Mouse (Mus musculus) midbrain, embryonic 13.5 days (tissue): ENCODE measurements around the gene Arhgap44. TPM values are rescaled to one million over a fixed set of nuclear protein-coding genes. Genes with fewer than 3 reads are reported as not detected.

Source experiments
- ATAC-seq: fragments of 200-750 bp; cut with Nextera tagmentation; 2 replicates; pipeline ENCODE4 v1.8.0; 2017; ENCODE audit warnings: mild to moderate bottlenecking, moderate TSS enrichment, moderate library complexity
- H3K27ac ChIP-seq: fragments of 300-500 bp; sonication (generic); 2 replicates; pipeline ENCODE4 v1.5.1; 2015; ENCODE audit warnings: inconsistent platforms, mild to moderate bottlenecking, moderate library complexity
- H3K27me3 ChIP-seq: fragments of 300-500 bp; sonication (generic); 2 replicates; pipeline ENCODE4 v1.6.1; 2015; ENCODE audit warnings: mild to moderate bottlenecking, inconsistent platforms
- H3K36me3 ChIP-seq: fragments of 300-500 bp; sonication (generic); 2 replicates; pipeline ENCODE4 v1.6.1; 2015; ENCODE audit warnings: mild to moderate bottlenecking, inconsistent platforms
- H3K4me1 ChIP-seq: fragments of 300-500 bp; sonication (generic); replicated peaks from 2 replicates; pipeline ENCODE4 v1.6.1; 2015; ENCODE audit warnings: inconsistent platforms
- H3K4me2 ChIP-seq: fragments of 300-500 bp; sonication (generic); replicated peaks from 2 replicates; pipeline ENCODE4 v1.6.1; 2015; ENCODE audit warnings: moderate library complexity, mild to moderate bottlenecking, inconsistent platforms
- H3K4me3 ChIP-seq: fragments of 300-500 bp; sonication (generic); replicated peaks from 2 replicates; pipeline ENCODE4 v1.5.1; 2015; ENCODE audit warnings: mild to moderate bottlenecking, inconsistent platforms
- H3K9ac ChIP-seq: fragments of 300-500 bp; sonication (generic); replicated peaks from 2 replicates; pipeline ENCODE4 v1.6.1; 2015; ENCODE audit warnings: mild to moderate bottlenecking, inconsistent platforms
- H3K9me3 ChIP-seq: fragments of 300-500 bp; sonication (generic); 2 replicates; pipeline ENCODE4 v1.6.1; 2016; ENCODE audit warnings: mild to moderate bottlenecking, inconsistent platforms
- WGBS: fragments of 180-500 bp; shearing (Covaris S2); methylation state at CpG from one replicate; pipeline ENCODE4 v1.1.7; 2015; 5-methylcytosine and 5-hydroxymethylcytosine counted together
- polyA plus RNA-seq: library from polyadenylated mRNA; unstranded; fragments of >200 nt; fragmentation: Nextera tagmentation; extraction: Ambion mirVana; gene quantifications from 2 replicates; pipeline ENCODE4 v1.2.1, GENCODE M21; 2015

Arhgap44 gene
- polyA plus RNA-seq, 1 experiment from 2014 or later: 9.3 TPM

DNA sequence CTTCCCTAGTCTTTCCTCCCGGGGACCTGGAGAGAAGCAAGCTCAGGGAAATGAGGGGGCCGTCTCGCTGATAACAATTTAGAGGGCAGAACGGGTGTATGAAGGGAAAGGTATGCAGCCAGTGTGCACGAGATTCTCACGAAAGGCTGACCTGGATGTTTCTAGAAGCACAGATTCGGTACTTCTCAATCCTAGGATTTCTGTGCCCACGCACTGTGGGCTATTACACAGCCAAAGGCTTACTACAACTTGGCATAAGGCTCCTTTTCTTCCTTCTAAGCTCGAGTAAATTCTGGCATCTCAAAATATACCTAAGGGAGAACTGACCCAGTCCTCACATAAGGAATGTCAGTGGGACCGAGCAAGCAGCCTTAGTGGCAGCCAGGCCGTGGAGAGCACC, 61.6 kb downstream of the Arhgap44 start:
- Histone ChIP-seq H3K27ac (no peak overlapping the region), H3K4me1 (no peaks in the 10 kb centered on the region), H3K4me2 (no peak overlapping the region), H3K4me3 (no peak overlapping the region), H3K36me3 (no peaks in the 10 kb centered on the region), H3K27me3 (no peaks in the 10 kb centered on the region), H3K9ac (no peak overlapping the region), H3K9me3 (no peaks in the 10 kb centered on the region)
- ATAC-seq: no peak
- 85% methylated on average over 11 of the region's 11 CpGs for WGBS

GRCm38 (mm10) chr11:65100031-65100430, 62.7 kb downstream of the Arhgap44 start:
- no peaks in the 10 kb centered on the region for H3K27me3 ChIP-seq
- H3K36me3 ChIP-seq: no peaks in the 10 kb centered on the region
- H3K9ac ChIP-seq: no peak overlapping the region
- WGBS: 94% methylated on average over 8 of the region's 8 CpGs
- H3K27ac ChIP-seq: no peak overlapping the region
- no peaks in the 10 kb centered on the region for H3K4me1 ChIP-seq
- no peak overlapping the region for H3K4me2 ChIP-seq
- no peaks in the 10 kb centered on the region for H3K9me3 ChIP-seq
- ATAC-seq: no peak
- H3K4me3 ChIP-seq: no peak overlapping the region

GRCm38 (mm10) chr11:65097526-65098070, 65.2 kb downstream of the Arhgap44 start:
- Histone ChIP-seq H3K36me3 (no peaks in the 10 kb centered on the region), H3K27me3 (no peaks in the 10 kb centered on the region), H3K9ac (no peak overlapping the region), H3K27ac (no peak overlapping the region), H3K4me3 (no peak overlapping the region), H3K9me3 (no peaks in the 10 kb centered on the region), H3K4me2 (no peak overlapping the region), H3K4me1 (no peaks in the 10 kb centered on the region)
- no peak for ATAC-seq
- WGBS: 80% methylated on average over 4 of the region's 4 CpGs

GRCm38 (mm10) chr11:65096866-65097265, 65.9 kb downstream of the Arhgap44 start:
- Histone ChIP-seq H3K27me3 (no peaks in the 10 kb centered on the region), H3K4me2 (no peak overlapping the region), H3K9ac (no peak overlapping the region), H3K9me3 (no peaks in the 10 kb centered on the region), H3K4me1 (no peaks in the 10 kb centered on the region), H3K36me3 (no peaks in the 10 kb centered on the region), H3K4me3 (no peak overlapping the region), H3K27ac (no peak overlapping the region)
- no peak for ATAC-seq
- 91% methylated on average over 5 of the region's 5 CpGs for WGBS

DNA sequence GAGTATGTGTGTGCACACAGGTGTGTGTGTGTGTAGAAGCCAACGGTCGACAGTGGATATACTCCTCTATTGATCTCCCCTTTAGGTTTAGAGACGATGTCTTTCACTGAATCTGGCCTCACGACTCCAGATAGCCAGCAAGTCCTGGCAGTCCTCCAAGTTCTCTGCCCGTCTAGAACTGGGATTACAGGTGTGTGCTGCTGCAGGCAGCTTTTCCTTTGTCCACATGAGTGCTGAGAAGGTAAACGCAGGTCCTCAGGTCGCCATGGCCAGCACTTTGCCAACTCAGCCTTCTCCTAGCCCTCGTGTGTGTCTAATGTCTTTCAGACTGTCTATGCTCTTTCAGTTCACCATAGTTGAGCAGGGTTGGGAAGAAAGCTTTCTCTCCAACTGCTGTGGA, 69.9 kb downstream of the Arhgap44 start:
- Histone ChIP-seq H3K4me3 (no peak overlapping the region), H3K4me1 (no peaks in the 10 kb centered on the region), H3K9me3 (no peaks in the 10 kb centered on the region), H3K4me2 (no peak overlapping the region), H3K36me3 (no peaks in the 10 kb centered on the region), H3K27ac (no peak overlapping the region), H3K9ac (no peak overlapping the region), H3K27me3 (no peaks in the 10 kb centered on the region)
- WGBS: 81% methylated on average over 8 of the region's 8 CpGs
- no peak for ATAC-seq

- H3K27me3 ChIP-seq: no peaks in the 10 kb centered on the region
- H3K36me3 ChIP-seq: no peaks in the 10 kb centered on the region
- no peak overlapping the region for H3K9ac ChIP-seq
- ATAC-seq: no peak
- no peaks in the 10 kb centered on the region for H3K4me1 ChIP-seq
- H3K4me2 ChIP-seq: no peak overlapping the region
- H3K4me3 ChIP-seq: no peak overlapping the region
- peaks cover 4% of the 10 kb centered on the region; the same call in 1 of the 2 replicates for H3K9me3 ChIP-seq
- H3K27ac ChIP-seq: no peak overlapping the region
- 88% methylated on average over 6 of the region's 6 CpGs for WGBS
Observed at GRCm38 (mm10) chr11:65090386-65090785, 72.4 kb downstream of the Arhgap44 start.

DNA sequence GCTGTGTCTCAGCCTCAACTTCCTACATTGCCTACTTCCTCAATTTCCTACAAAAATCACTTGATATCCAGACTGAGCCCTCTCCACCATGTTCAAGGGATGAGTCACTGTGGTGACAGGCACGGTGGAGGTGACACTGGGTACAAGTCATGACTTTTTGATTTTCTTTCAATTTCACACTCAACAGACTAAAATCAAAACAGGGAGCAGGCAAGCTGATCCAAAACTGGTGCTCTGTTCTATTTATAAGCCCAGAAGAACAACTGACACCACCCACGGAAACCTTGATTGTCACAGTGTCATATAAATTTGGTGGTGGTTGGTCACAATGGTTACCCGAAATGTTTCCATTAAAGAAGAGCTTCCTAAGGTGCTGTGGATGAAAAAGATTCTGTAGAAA, 72.8 kb downstream of the Arhgap44 start:
- Histone ChIP-seq H3K4me1 (no peaks in the 10 kb centered on the region), H3K4me2 (no peak overlapping the region), H3K36me3 (no peaks in the 10 kb centered on the region), H3K9me3 (peaks cover 5% of the 10 kb centered on the region; the same call in 1 of the 2 replicates), H3K27ac (no peak overlapping the region), H3K9ac (no peak overlapping the region), H3K27me3 (no peaks in the 10 kb centered on the region), H3K4me3 (no peak overlapping the region)
- no peak for ATAC-seq
- 89% methylated on average over 3 of the region's 3 CpGs for WGBS

DNA sequence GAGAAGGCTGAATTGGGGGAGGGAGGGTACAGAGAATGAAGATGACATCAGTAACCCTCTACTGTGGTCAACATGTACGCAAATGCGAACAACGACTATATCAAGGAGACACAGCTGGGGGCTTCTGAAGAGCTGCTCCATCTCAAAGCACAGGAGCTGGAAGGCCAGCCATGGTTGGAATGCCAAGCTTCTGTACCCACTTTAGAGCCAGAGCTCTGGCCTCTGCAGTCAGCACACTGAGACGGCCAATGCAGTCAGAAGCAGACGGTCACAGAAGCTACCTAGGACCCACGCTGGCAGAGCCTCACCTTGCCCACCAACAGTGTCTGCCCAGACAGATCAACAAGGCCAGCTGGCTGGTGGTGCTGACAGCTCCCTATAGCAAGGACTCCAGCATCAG, 73.5 kb downstream of the Arhgap44 start:
- Histone ChIP-seq H3K4me3 (no peak overlapping the region), H3K36me3 (no peaks in the 10 kb centered on the region), H3K9ac (no peak overlapping the region), H3K4me2 (no peak overlapping the region), H3K4me1 (no peaks in the 10 kb centered on the region), H3K9me3 (peaks cover 5% of the 10 kb centered on the region; the same call in 1 of the 2 replicates), H3K27me3 (no peaks in the 10 kb centered on the region), H3K27ac (no peak overlapping the region)
- ATAC-seq: 0 out of 2 replicates have a peak, but pooled peaks have one; percentile 14
- WGBS: 87% methylated on average over 6 of the region's 6 CpGs

GRCm38 (mm10) chr11:65088451-65089222, 74.1 kb downstream of the Arhgap44 start:
- Histone ChIP-seq H3K27me3 (no peaks in the 10 kb centered on the region), H3K27ac (no peak overlapping the region), H3K4me2 (no peak overlapping the region), H3K4me1 (no peaks in the 10 kb centered on the region), H3K9ac (no peak overlapping the region), H3K4me3 (no peak overlapping the region), H3K9me3 (peaks cover 5% of the 10 kb centered on the region; the same call in 1 of the 2 replicates), H3K36me3 (no peaks in the 10 kb centered on the region)
- peak; percentile 45; the same call in 1 of the 2 replicates for ATAC-seq
- WGBS: 66% methylated on average over 5 of the region's 5 CpGs

DNA sequence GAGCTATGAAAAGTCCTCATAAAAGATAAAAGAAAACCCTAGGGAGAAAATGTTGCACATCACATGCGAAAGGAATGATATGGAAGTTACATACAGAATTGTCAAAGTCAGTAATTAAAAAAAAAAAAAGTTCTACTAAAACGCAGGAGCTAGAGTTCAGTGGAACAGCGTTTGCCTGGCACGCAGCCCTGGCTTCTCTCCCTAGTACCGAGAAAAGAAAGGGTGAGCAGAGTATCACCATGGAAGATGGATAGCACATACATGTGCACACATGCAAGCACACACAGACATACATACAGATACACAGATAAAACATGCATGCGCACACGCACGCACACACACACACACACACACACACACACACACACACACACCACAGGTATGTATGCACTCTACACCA, 82.0 kb downstream of the Arhgap44 start:
- H3K27ac ChIP-seq: no peak overlapping the region
- 87% methylated on average over 8 of the region's 8 CpGs for WGBS
- no peak for ATAC-seq
- H3K4me3 ChIP-seq: no peak overlapping the region
- H3K36me3 ChIP-seq: no peaks in the 10 kb centered on the region
- H3K4me1 ChIP-seq: no peaks in the 10 kb centered on the region
- H3K27me3 ChIP-seq: no peaks in the 10 kb centered on the region
- H3K4me2 ChIP-seq: no peak overlapping the region
- H3K9me3 ChIP-seq: peaks cover 5% of the 10 kb centered on the region; the same call in 1 of the 2 replicates
- no peak overlapping the region for H3K9ac ChIP-seq

- no peak overlapping the region for H3K27ac ChIP-seq
- ATAC-seq: no peak
- 82% methylated on average over 3 of the region's 3 CpGs for WGBS
- H3K4me1 ChIP-seq: no peaks in the 10 kb centered on the region
- H3K9ac ChIP-seq: no peak overlapping the region
- H3K36me3 ChIP-seq: no peaks in the 10 kb centered on the region
- no peak overlapping the region for H3K4me2 ChIP-seq
- peaks cover under 1% of the 10 kb centered on the region; the same call in 1 of the 2 replicates for H3K9me3 ChIP-seq
- no peak overlapping the region for H3K4me3 ChIP-seq
- no peaks in the 10 kb centered on the region for H3K27me3 ChIP-seq
Observed at GRCm38 (mm10) chr11:65080274-65080673, 82.5 kb downstream of the Arhgap44 start.

DNA sequence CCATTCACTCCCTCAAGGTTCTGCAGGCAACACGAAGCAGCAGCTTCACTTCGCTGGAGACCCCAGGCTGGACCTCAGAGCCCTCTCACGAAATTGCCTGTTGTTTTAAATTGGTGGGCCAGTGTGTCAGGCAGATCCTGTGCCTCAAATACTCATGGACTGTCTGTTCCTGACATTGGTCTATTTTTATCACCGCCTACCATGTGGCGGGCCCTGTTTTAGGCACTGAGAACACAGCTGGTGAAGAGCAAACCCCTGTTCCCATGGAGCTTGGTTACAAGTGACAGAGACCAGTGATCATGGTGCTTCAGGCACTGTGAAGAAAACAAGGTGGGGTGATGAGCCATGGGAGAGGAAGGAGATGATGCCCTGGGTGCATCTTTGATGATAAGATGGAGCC, 93.2 kb downstream of the Arhgap44 start:
- no peaks in the 10 kb centered on the region for H3K27me3 ChIP-seq
- no peak overlapping the region for H3K4me3 ChIP-seq
- H3K4me2 ChIP-seq: no peak overlapping the region
- H3K36me3 ChIP-seq: no peaks in the 10 kb centered on the region
- no peaks in the 10 kb centered on the region for H3K4me1 ChIP-seq
- ATAC-seq: no peak
- WGBS: 91% methylated on average over 5 of the region's 5 CpGs
- no peak overlapping the region for H3K9ac ChIP-seq
- no peak overlapping the region for H3K27ac ChIP-seq
- H3K9me3 ChIP-seq: no peaks in the 10 kb centered on the region
